Mouse (Mus musculus) intestine, embryonic 16.5 days (tissue): Measurements from ENCODE around the gene Isg20l2. TPM values are rescaled to one million over a fixed set of nuclear protein-coding genes. Genes with fewer than 3 reads are reported as not detected.

Experiments
- ATAC-seq: fragments of 200-750 bp; cut with Nextera tagmentation; 2 replicates; pipeline ENCODE4 v1.8.0; 2017; ENCODE audit warnings: moderate TSS enrichment, moderate library complexity
- H3K27ac ChIP-seq: fragments of 300-500 bp; sonication (generic); 2 replicates; pipeline ENCODE4 v1.5.1; 2014; ENCODE audit warnings: mild to moderate bottlenecking, low read length
- H3K27me3 ChIP-seq: fragments of 300-500 bp; sonication (generic); replicated peaks from 2 replicates; pipeline ENCODE4 v1.6.1; 2014; ENCODE audit warnings: low read length, control low read depth, mixed read lengths; ENCODE audit not compliant: control insufficient read depth, insufficient read depth
- H3K36me3 ChIP-seq: fragments of 300-500 bp; sonication (generic); 2 replicates; pipeline ENCODE4 v1.6.1; 2014; ENCODE audit warnings: low read length, control low read depth; ENCODE audit not compliant: control insufficient read depth, insufficient read depth
- H3K4me1 ChIP-seq: fragments of 300-500 bp; sonication (generic); 2 replicates; pipeline ENCODE4 v1.6.1; 2014; ENCODE audit warnings: low read length, control low read depth, mixed read lengths; ENCODE audit not compliant: control insufficient read depth, insufficient read depth
- H3K4me2 ChIP-seq: fragments of 300-500 bp; sonication (generic); 2 replicates; pipeline ENCODE4 v1.6.1; 2014; ENCODE audit warnings: low read depth, low read length, control low read depth
- H3K4me3 ChIP-seq: fragments of 300-500 bp; sonication (generic); 2 replicates; pipeline ENCODE4 v1.5.1; 2014; ENCODE audit warnings: mild to moderate bottlenecking, low read length
- H3K9ac ChIP-seq: fragments of 300-500 bp; sonication (generic); 2 replicates; pipeline ENCODE4 v1.6.1; 2014; ENCODE audit warnings: low read depth, low read length
- H3K9me3 ChIP-seq: fragments of 300-500 bp; sonication (generic); 2 replicates; pipeline ENCODE4 v1.6.1; 2016; ENCODE audit warnings: low read length, control low read depth; ENCODE audit not compliant: control insufficient read depth
- WGBS: fragments of 180-500 bp; shearing (Covaris S2); extraction: QIAGEN DNeasy Blood & Tissue Kit; methylation state at CpG from one replicate; pipeline ENCODE4 v1.1.7; 2014; 5-methylcytosine and 5-hydroxymethylcytosine counted together
- polyA plus RNA-seq: library from polyadenylated mRNA; unstranded; fragments of >200 nt; fragmentation: Nextera tagmentation; extraction: Ambion mirVana; gene quantifications from 2 replicates; pipeline ENCODE4 v1.2.1, GENCODE M21; 2015

Isg20l2 gene
- polyA plus RNA-seq, 1 experiment from 2014 or later = 39.8 TPM

- Histone ChIP-seq H3K4me1 (peaks cover 25% of the 10 kb centered on the region), H3K27me3 (peaks cover 29% of the 10 kb centered on the region), H3K9ac (no peak overlapping the region), H3K4me3 (no peak overlapping the region), H3K36me3 (no peaks in the 10 kb centered on the region), H3K27ac (no peak overlapping the region), H3K4me2 (no peak overlapping the region), H3K9me3 (no peaks in the 10 kb centered on the region)
- WGBS = 25% methylated on average over 13 of the region's 13 CpGs
- ATAC-seq = no peak
Observed at GRCm38 (mm10) chr3:87949955-87950515, 19.9 kb downstream of the Isg20l2 start.

DNA sequence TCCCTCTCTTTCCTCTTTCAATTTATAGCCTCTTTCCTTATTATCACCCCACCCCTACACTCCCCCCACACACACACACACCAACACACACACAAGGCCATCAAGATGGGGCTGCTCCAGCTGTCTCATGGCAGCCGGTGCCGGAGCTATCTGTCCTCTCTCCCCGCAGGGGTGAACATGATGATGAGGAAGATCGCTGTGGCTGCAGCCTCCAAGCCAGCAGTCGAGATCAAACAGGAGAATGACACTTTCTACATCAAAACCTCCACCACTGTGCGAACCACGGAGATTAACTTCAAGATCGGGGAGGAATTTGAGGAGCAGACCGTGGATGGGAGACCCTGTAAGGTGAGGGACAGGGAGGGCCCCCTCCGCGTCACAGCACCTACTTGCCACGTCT, 21.8 kb downstream of the Isg20l2 start:
- no peak for ATAC-seq
- Histone ChIP-seq H3K4me1 (peaks cover 20% of the 10 kb centered on the region), H3K4me3 (peak overlapping the region; percentile 9; the same call in 1 of the 2 replicates), H3K4me2 (peak overlapping the region; percentile 46), H3K27me3 (peaks cover 18% of the 10 kb centered on the region), H3K9ac (peak overlapping the region; percentile 35), H3K36me3 (no peaks in the 10 kb centered on the region), H3K27ac (no peak overlapping the region), H3K9me3 (no peaks in the 10 kb centered on the region)
- WGBS = 27% methylated on average over 12 of the region's 12 CpGs

DNA sequence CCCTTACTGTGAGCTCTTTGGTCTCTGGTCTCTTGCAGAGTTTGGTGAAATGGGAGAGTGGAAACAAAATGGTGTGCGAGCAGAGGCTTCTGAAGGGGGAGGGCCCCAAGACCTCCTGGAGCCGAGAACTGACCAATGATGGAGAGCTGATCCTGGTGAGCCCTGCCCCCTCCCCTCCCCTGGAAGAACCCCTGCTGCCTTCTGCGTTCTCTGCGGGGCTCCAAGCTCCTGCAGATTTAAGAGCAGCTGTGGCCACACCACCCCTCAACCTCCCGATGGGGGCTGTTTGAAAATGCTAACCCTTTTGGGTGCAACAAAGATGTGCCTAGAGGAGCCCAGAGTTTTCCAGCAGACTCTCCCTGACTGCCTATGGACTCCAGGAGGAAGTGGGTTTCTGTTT, 22.3 kb downstream of the Isg20l2 start:
- H3K27ac ChIP-seq = peak overlapping the region; percentile 23; the same call in 1 of the 2 replicates
- H3K4me3 ChIP-seq = peak overlapping the region; percentile 9; the same call in 1 of the 2 replicates
- no peaks in the 10 kb centered on the region for H3K9me3 ChIP-seq
- peaks cover 19% of the 10 kb centered on the region for H3K4me1 ChIP-seq
- peak; percentile 76 for ATAC-seq
- peaks cover 18% of the 10 kb centered on the region for H3K27me3 ChIP-seq
- peak overlapping the region; percentile 35 for H3K9ac ChIP-seq
- peak overlapping the region; percentile 46 for H3K4me2 ChIP-seq
- WGBS = 14% methylated on average over 5 of the region's 5 CpGs
- H3K36me3 ChIP-seq = no peaks in the 10 kb centered on the region

DNA sequence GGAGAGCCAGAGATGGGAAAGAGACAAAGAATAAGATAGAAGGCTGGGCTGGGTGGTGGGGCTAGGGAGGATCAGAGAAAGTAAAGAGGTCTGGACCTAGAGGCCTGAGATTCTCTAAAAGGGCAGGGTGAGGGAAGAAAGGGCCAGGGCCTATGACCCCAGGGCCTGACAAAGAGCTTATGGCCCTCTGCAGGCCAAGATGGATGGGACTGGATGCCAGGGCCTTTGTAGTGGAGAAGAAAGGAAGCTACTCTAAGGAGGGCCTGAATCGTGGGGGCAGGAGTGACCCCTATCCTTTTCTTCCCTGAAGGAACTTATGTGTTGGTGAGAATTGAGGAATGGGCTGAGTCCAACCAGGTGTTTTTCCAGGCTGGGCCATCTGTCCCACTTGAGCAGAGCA, 27.9 kb downstream of the Isg20l2 start:
- Histone ChIP-seq H3K4me3 (no peak overlapping the region), H3K9ac (no peak overlapping the region), H3K9me3 (no peaks in the 10 kb centered on the region), H3K27me3 (no peaks in the 10 kb centered on the region), H3K36me3 (no peaks in the 10 kb centered on the region), H3K27ac (no peak overlapping the region), H3K4me1 (0 out of 2 replicates have a peak, but pooled peaks cover 3% of the 10 kb centered on the region), H3K4me2 (no peak overlapping the region)
- 32% methylated on average over 1 of the region's 1 CpGs for WGBS
- ATAC-seq = no peak

DNA sequence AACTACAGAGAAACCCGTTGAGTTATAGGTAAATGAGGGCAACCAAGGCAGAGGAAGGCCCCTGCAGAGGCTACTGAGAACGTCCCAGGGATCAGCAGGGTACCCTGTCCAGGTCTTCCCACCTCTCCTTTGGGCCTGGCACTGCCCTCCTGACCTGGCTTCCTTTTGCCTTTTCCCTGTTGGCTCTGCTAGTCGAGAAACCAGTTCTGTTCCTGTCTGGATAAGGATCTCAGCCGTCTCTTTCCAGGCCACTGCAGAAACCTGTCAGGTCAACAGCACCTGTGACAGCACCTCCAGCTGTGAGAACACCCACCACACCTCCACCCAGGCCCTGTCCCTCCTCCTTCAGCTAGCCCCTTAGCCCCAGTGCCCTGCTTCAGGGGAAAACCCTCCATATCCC, 28.4 kb downstream of the Isg20l2 start:
- no peak overlapping the region for H3K9ac ChIP-seq
- H3K36me3 ChIP-seq = no peaks in the 10 kb centered on the region
- H3K4me1 ChIP-seq = 0 out of 2 replicates have a peak, but pooled peaks cover 3% of the 10 kb centered on the region
- 35% methylated on average over 4 of the region's 4 CpGs for WGBS
- no peak overlapping the region for H3K4me2 ChIP-seq
- no peak for ATAC-seq
- no peaks in the 10 kb centered on the region for H3K27me3 ChIP-seq
- H3K4me3 ChIP-seq = no peak overlapping the region
- no peak overlapping the region for H3K27ac ChIP-seq
- no peaks in the 10 kb centered on the region for H3K9me3 ChIP-seq

DNA sequence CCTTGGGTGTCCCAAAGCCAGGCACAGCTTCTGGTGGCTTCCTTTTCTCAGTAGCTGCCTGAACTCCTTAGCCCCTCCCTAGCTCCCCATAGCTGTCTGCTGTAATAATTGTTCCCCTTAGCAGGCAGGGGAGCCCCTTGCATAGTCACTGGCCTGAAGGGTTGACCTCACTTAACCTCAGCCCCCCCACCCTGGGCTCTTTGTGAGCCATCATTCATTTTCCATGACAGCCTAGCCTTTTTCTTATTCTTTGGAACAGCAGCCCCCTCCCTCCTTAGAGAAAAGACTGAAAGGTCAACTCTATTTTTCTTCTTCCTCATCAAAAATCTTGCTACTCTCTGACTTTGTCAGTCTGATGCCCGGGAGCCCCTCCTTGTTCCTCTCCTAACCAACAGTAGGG, 28.9 kb downstream of the Isg20l2 start:
- no peaks in the 10 kb centered on the region for H3K9me3 ChIP-seq
- no peak overlapping the region for H3K4me3 ChIP-seq
- H3K9ac ChIP-seq = no peak overlapping the region
- ATAC-seq = no peak
- no peak overlapping the region for H3K27ac ChIP-seq
- no peaks in the 10 kb centered on the region for H3K36me3 ChIP-seq
- H3K4me2 ChIP-seq = no peak overlapping the region
- H3K27me3 ChIP-seq = no peaks in the 10 kb centered on the region
- 61% methylated on average over 1 of the region's 1 CpGs for WGBS
- 0 out of 2 replicates have a peak, but pooled peaks cover 3% of the 10 kb centered on the region for H3K4me1 ChIP-seq

DNA sequence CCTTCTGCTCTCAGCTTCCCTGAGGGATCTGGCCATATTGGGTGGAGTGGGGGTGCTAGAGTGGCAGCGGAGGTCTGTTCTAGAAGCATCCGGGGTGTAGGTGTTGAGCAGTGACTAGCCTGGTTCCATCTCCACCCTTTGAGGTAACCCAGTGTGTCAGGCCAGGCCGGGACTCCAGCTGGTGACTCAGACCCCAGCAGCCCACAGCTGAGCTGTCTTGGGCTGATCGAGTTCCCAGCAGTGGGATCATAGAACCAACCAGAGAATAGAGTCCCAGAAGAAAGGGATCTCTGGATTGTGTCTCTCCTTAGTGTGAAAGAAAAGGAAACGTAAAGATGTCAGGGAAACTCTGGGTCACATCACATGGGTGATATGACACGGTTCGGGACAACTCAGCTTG, 29.3 kb downstream of the Isg20l2 start:
- no peak overlapping the region for H3K4me2 ChIP-seq

GRCm38 (mm10) chr3:87960191-87960585, 30.1 kb downstream of the Isg20l2 start:
- Histone ChIP-seq H3K4me3 (peak overlapping the region; percentile 54), H3K9ac (peak overlapping the region; percentile 67), H3K9me3 (no peaks in the 10 kb centered on the region), H3K4me2 (peak overlapping the region; percentile 84), H3K27me3 (no peaks in the 10 kb centered on the region), H3K36me3 (no peaks in the 10 kb centered on the region), H3K27ac (peak overlapping the region; percentile 87), H3K4me1 (0 out of 2 replicates have a peak, but pooled peaks cover 3% of the 10 kb centered on the region)
- 9% methylated on average over 10 of the region's 10 CpGs for WGBS
- no peak for ATAC-seq

More for the DNA sequence above, 29.3 kb downstream of the Isg20l2 start:
- Histone ChIP-seq H3K4me3 (no peak overlapping the region), H3K9ac (no peak overlapping the region), H3K27ac (no peak overlapping the region), H3K27me3 (no peaks in the 10 kb centered on the region), H3K4me1 (0 out of 2 replicates have a peak, but pooled peaks cover 3% of the 10 kb centered on the region), H3K9me3 (no peaks in the 10 kb centered on the region), H3K36me3 (no peaks in the 10 kb centered on the region)
- 64% methylated on average over 7 of the region's 7 CpGs for WGBS
- no peak for ATAC-seq

- Histone ChIP-seq H3K9me3 (no peaks in the 10 kb centered on the region), H3K4me3 (peak overlapping the region; percentile 54), H3K27me3 (no peaks in the 10 kb centered on the region), H3K9ac (peak overlapping the region; percentile 67), H3K27ac (peak overlapping the region; percentile 87), H3K4me2 (peak overlapping the region; percentile 84), H3K4me1 (0 out of 2 replicates have a peak, but pooled peaks cover 3% of the 10 kb centered on the region), H3K36me3 (no peaks in the 10 kb centered on the region)
- WGBS = under 1% methylated on average over 27 of the region's 27 CpGs
- peak; percentile 97 for ATAC-seq
Observed at GRCm38 (mm10) chr3:87960586-87961191, 30.6 kb downstream of the Isg20l2 start.
